Mouse (Mus musculus) heart, postnatal 0 days (tissue): ENCODE measurements around the gene Uqcc1. TPM values are rescaled to one million over a fixed set of nuclear protein-coding genes. Genes with fewer than 3 reads are reported as not detected.

ENCODE experiments used
- ATAC-seq: fragments of 200-750 bp; cut with Nextera tagmentation; 2 replicates; pipeline ENCODE4 v1.8.0; 2017; ENCODE audit warnings: low read depth, moderate number of reproducible peaks, moderate library complexity; ENCODE audit not compliant: insufficient read depth
- DNase-seq: peaks from one replicate; pipeline ENCODE4 v3.0.0-alpha.2; 2016; ENCODE audit warnings: low spot score
- H3K27ac ChIP-seq: fragments of 300-500 bp; sonication (generic); 2 replicates; pipeline ENCODE4 v1.5.1; 2014; ENCODE audit warnings: low read depth, mild to moderate bottlenecking
- H3K27me3 ChIP-seq: fragments of 300-500 bp; sonication (generic); 2 replicates; pipeline ENCODE4 v1.6.1; 2014; ENCODE audit warnings: low read length, mixed read lengths; ENCODE audit not compliant: control insufficient read depth, insufficient read depth
- H3K36me3 ChIP-seq: fragments of 300-500 bp; sonication (generic); replicated peaks from 2 replicates; pipeline ENCODE4 v1.6.1; 2014; ENCODE audit warnings: low read length, mixed read lengths; ENCODE audit not compliant: control insufficient read depth, insufficient read depth
- H3K4me1 ChIP-seq: fragments of 300-500 bp; sonication (generic); 2 replicates; pipeline ENCODE4 v1.6.1; 2014; ENCODE audit warnings: antibody characterized with exemption; ENCODE audit not compliant: control insufficient read depth, insufficient read depth
- H3K4me2 ChIP-seq: fragments of 300-500 bp; sonication (generic); 2 replicates; pipeline ENCODE4 v1.6.1; 2014; ENCODE audit warnings: low read depth, mild to moderate bottlenecking, low read length, moderate library complexity
- H3K4me3 ChIP-seq: fragments of 300-500 bp; sonication (generic); 2 replicates; pipeline ENCODE4 v1.5.1; 2014; ENCODE audit warnings: low read depth, low read length
- H3K9ac ChIP-seq: fragments of 300-500 bp; sonication (generic); replicated peaks from 2 replicates; pipeline ENCODE4 v1.6.1; 2014; ENCODE audit warnings: low read depth, low read length, mixed read lengths
- H3K9me3 ChIP-seq: fragments of 300-500 bp; sonication (generic); replicated peaks from 2 replicates; pipeline ENCODE4 v1.6.1; 2016; ENCODE audit warnings: low read length; ENCODE audit not compliant: control insufficient read depth
- CTCF ChIP-seq: IDR thresholded peaks from 2 replicates; pipeline ENCODE4 v1.5.1; 2016; ENCODE audit warnings: antibody characterized with exemption, control low read depth, low read depth
- EP300 ChIP-seq: IDR thresholded peaks from 2 replicates; pipeline ENCODE4 v1.6.1; 2016; ENCODE audit warnings: antibody characterized with exemption, low read depth
- WGBS: fragments of 180-500 bp; shearing (Covaris S2); extraction: QIAGEN DNeasy Blood & Tissue Kit; methylation state at CpG from one replicate; pipeline ENCODE4 v1.1.7; 2014; 5-methylcytosine and 5-hydroxymethylcytosine counted together
- polyA plus RNA-seq: library from polyadenylated mRNA; unstranded; fragments of >200 nt; fragmentation: Nextera tagmentation; extraction: Ambion mirVana; gene quantifications from 2 replicates; pipeline ENCODE4 v1.2.1, GENCODE M21; 2015
- total RNA-seq: library from RNA; depleted of rRNA; stranded (reverse); fragments of >200 nt; gene quantifications from 2 replicates; pipeline ENCODE4 v1.2.3, GENCODE M21; 2014; ENCODE audit warnings: low replicate concordance

The Uqcc1 gene
- total and polyA plus RNA-seq, 2 experiments from 2014 or later, result 149 to 167 TPM

- ATAC-seq (no peak), DNase-seq (no peak)
- peaks cover 11% of the 10 kb centered on the region; the same call in 1 of the 2 replicates for H3K4me1 ChIP-seq
- H3K9me3 ChIP-seq, result no peaks in the 10 kb centered on the region
- H3K4me3 ChIP-seq, result no peak overlapping the region
- H3K27me3 ChIP-seq, result no peaks in the 10 kb centered on the region
- TF ChIP-seq EP300, result no peak
- no peak for TF ChIP-seq CTCF
- no peak overlapping the region for H3K4me2 ChIP-seq
- no peak overlapping the region for H3K9ac ChIP-seq
- no peak overlapping the region for H3K27ac ChIP-seq
- 87% methylated on average over 5 of the region's 5 CpGs for WGBS
- peaks cover 42% of the 10 kb centered on the region for H3K36me3 ChIP-seq
These were observed 109.3 kb downstream of the Uqcc1 start for GRCm38 (mm10) chr2:155820779-155821178.

GRCm38 (mm10) chr2:155819449-155820251, 110.5 kb downstream of the Uqcc1 start:
- DNase-seq, result no peak
- 55% methylated on average over 6 of the region's 6 CpGs for WGBS
- peak overlapping the region; percentile 88 for H3K4me3 ChIP-seq

GRCm38 (mm10) chr2:155819392-155819448, 110.9 kb downstream of the Uqcc1 start, which contains the start of gene BC029722:
Gene BC029722 (minus strand): TSS chr2:155819426.
- no peaks in the 10 kb centered on the region for H3K9me3 ChIP-seq
- ATAC-seq (no peak), DNase-seq (no peak)
- peak within 1 kb of the TSS; percentile 72 for H3K4me2 ChIP-seq
- H3K27ac ChIP-seq, result peak within 1 kb of the TSS; percentile 81
- H3K4me1 ChIP-seq, result peaks cover 8% of the 10 kb centered on the region; the same call in 1 of the 2 replicates
- TF ChIP-seq CTCF, result no peak
- TF ChIP-seq EP300, result no peak
- peak within 1 kb of the TSS; percentile 85 for H3K9ac ChIP-seq
- peaks cover 42% of the 10 kb centered on the region for H3K36me3 ChIP-seq
- peak within 1 kb of the TSS; percentile 88 for H3K4me3 ChIP-seq
- no peaks in the 10 kb centered on the region for H3K27me3 ChIP-seq

More at GRCm38 (mm10) chr2:155819449-155820251, 110.5 kb downstream of the Uqcc1 start:
- TF ChIP-seq CTCF (no peak), EP300 (no peak)
- no peaks in the 10 kb centered on the region for H3K27me3 ChIP-seq
- peak overlapping the region; percentile 85; the same call in 1 of the 2 replicates for H3K9ac ChIP-seq
- peaks cover 8% of the 10 kb centered on the region; the same call in 1 of the 2 replicates for H3K4me1 ChIP-seq
- ATAC-seq, result no peak
- peaks cover 42% of the 10 kb centered on the region for H3K36me3 ChIP-seq
- peak overlapping the region; percentile 72 for H3K4me2 ChIP-seq
- H3K9me3 ChIP-seq, result no peaks in the 10 kb centered on the region
- peak overlapping the region; percentile 81 for H3K27ac ChIP-seq

GRCm38 (mm10) chr2:155818596-155819391, 111.3 kb downstream of the Uqcc1 start:
- peaks cover 8% of the 10 kb centered on the region; the same call in 1 of the 2 replicates for H3K4me1 ChIP-seq
- peak overlapping the region; percentile 81 for H3K27ac ChIP-seq
- ATAC-seq (peak; percentile 98), DNase-seq (peak; percentile 95)
- H3K9me3 ChIP-seq, result no peaks in the 10 kb centered on the region
- TF ChIP-seq CTCF (no peak), EP300 (no peak)
- WGBS, result under 1% methylated on average over 37 of the region's 37 CpGs
- peak overlapping the region; percentile 72 for H3K4me2 ChIP-seq
- peak overlapping the region; percentile 85 for H3K9ac ChIP-seq
- peak overlapping the region; percentile 88 for H3K4me3 ChIP-seq
- H3K27me3 ChIP-seq, result no peaks in the 10 kb centered on the region
- H3K36me3 ChIP-seq, result peaks cover 38% of the 10 kb centered on the region

GRCm38 (mm10) chr2:155817301-155818245, 112.5 kb downstream of the Uqcc1 start:
- peaks cover 8% of the 10 kb centered on the region; the same call in 1 of the 2 replicates for H3K4me1 ChIP-seq
- DNase-seq (no peak), ATAC-seq (no peak)
- H3K4me3 ChIP-seq, result no peak overlapping the region
- H3K9ac ChIP-seq, result no peak overlapping the region
- H3K27ac ChIP-seq, result no peak overlapping the region
- 77% methylated on average over 10 of the region's 10 CpGs for WGBS
- no peaks in the 10 kb centered on the region for H3K9me3 ChIP-seq
- no peaks in the 10 kb centered on the region for H3K27me3 ChIP-seq
- no peak for TF ChIP-seq CTCF
- TF ChIP-seq EP300, result no peak
- H3K4me2 ChIP-seq, result peak overlapping the region; percentile 72; the same call in 1 of the 2 replicates
- H3K36me3 ChIP-seq, result peaks cover 25% of the 10 kb centered on the region
